Mouse (Mus musculus): ENCODE measurements around the gene Pex11g. TPM values are rescaled to one million over a fixed set of nuclear protein-coding genes. Genes with fewer than 3 reads are reported as not detected.

The Pex11g gene
- polyA plus RNA-seq, 1 experiment: 2.6 TPM

DNA sequence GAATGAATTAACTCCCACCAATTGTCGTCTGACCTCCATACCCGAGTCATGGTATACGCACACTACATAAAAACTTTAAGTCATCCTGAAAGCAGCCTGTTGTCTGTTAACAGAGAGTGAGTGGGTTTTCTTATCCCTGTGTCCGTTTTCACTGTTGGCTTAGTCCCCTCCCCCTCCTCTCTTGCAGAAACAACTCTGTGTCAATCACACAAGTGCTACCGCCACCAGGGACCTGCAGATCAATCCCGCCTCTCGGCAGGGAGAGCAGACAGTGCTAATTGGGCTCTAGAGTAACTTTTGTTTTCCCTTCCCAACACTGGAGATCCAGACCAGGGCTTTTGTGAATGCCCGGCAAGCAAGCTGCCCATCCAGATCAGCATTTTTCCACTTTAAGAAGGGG lies 50.0 kb downstream of the Pex11g start:
- no peak overlapping the region for H3K27ac ChIP-seq (ENCODE audit: insufficient read depth, low read length)
- H3K4me1 ChIP-seq (ENCODE audit: control insufficient read depth, insufficient read depth, insufficient read length): no peaks in the 10 kb centered on the region
- H3K4me3 ChIP-seq (ENCODE audit: extremely low read depth, insufficient read depth, insufficient read length): no peak overlapping the region
- WGBS: 75% methylated on average over 8 of the region's 8 CpGs
- DNase-seq (ENCODE audit: low read depth in 1 of 2, low spot score in 2 of 2): no peak
- H3K27me3 ChIP-seq (ENCODE audit: control insufficient read depth, insufficient read depth, low read length): no peaks in the 10 kb centered on the region
- peaks cover 39% of the 10 kb centered on the region for H3K36me3 ChIP-seq (ENCODE audit: control insufficient read depth, insufficient read depth, low read length)
- TF ChIP-seq CTCF (IDR thresholded peaks at IDR 0.05; ENCODE audit: extremely low read depth, insufficient read depth, insufficient read length, insufficient replicate concordance) (no peak), POLR2A (IDR thresholded peaks at IDR 0.05; ENCODE audit: low read depth, low read length) (no peak)

DNA sequence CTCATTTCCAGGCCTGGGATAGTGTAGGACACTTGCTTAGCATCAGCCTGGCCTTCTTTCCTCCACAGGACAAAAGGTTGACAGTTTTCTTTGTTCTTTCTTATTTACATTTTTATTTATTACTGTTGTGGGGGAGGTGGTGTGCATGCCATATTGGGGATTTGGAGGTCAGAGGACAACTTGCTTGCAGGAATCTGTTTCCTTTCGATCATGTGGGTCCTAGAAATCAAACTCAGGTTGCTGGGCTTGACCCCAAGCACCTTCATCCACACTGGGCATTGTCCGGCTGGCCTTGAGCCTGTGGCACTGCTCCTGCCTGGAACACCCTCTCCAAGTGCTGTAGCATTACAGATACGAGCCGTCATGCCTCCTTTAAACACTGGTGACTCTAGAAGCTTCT lies 50.6 kb downstream of the Pex11g start:
- 93% methylated on average over 4 of the region's 4 CpGs for WGBS
- TF ChIP-seq CTCF (IDR thresholded peaks at IDR 0.05; ENCODE audit: extremely low read depth, insufficient read depth, insufficient read length, insufficient replicate concordance) (no peak), POLR2A (IDR thresholded peaks at IDR 0.05; ENCODE audit: low read depth, low read length) (no peak)
- Histone ChIP-seq H3K27me3 (ENCODE audit: control insufficient read depth, insufficient read depth, low read length) (no peaks in the 10 kb centered on the region), H3K27ac (ENCODE audit: insufficient read depth, low read length) (no peak overlapping the region), H3K36me3 (ENCODE audit: control insufficient read depth, insufficient read depth, low read length) (peaks cover 43% of the 10 kb centered on the region), H3K4me1 (ENCODE audit: control insufficient read depth, insufficient read depth, insufficient read length) (no peaks in the 10 kb centered on the region), H3K4me3 (ENCODE audit: extremely low read depth, insufficient read depth, insufficient read length) (no peak overlapping the region)
- DNase-seq (ENCODE audit: low read depth in 1 of 2, low spot score in 2 of 2): no peak

DNA sequence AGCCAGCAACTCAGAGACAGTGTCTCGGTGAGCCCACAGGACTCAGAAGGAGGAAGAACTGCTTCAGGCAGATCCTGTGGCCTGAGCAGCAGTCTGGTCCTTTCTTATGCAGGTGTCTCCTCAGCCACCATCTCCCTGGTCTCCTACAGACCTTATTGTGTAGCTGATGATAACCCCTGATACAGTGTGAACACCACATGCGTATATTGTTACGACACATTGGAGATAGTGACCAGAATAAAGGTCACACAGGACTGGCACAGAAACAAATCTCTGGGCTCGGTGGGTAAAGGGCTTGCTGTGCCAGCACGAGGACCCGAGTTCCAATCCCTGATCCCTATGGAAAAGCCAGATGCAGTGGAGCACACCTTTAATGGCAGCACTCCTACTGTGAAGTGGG lies 51.8 kb downstream of the Pex11g start:
- WGBS: 93% methylated on average over 6 of the region's 6 CpGs
- Histone ChIP-seq H3K4me3 (ENCODE audit: extremely low read depth, insufficient read depth, insufficient read length) (no peak overlapping the region), H3K27ac (ENCODE audit: insufficient read depth, low read length) (no peak overlapping the region), H3K36me3 (ENCODE audit: control insufficient read depth, insufficient read depth, low read length) (peaks cover 46% of the 10 kb centered on the region), H3K4me1 (ENCODE audit: control insufficient read depth, insufficient read depth, insufficient read length) (no peaks in the 10 kb centered on the region), H3K27me3 (ENCODE audit: control insufficient read depth, insufficient read depth, low read length) (no peaks in the 10 kb centered on the region)
- no peak for DNase-seq (ENCODE audit: low read depth in 1 of 2, low spot score in 2 of 2)
- TF ChIP-seq CTCF (IDR thresholded peaks at IDR 0.05; ENCODE audit: extremely low read depth, insufficient read depth, insufficient read length, insufficient replicate concordance) (no peak), POLR2A (IDR thresholded peaks at IDR 0.05; ENCODE audit: low read depth, low read length) (no peak)

DNA sequence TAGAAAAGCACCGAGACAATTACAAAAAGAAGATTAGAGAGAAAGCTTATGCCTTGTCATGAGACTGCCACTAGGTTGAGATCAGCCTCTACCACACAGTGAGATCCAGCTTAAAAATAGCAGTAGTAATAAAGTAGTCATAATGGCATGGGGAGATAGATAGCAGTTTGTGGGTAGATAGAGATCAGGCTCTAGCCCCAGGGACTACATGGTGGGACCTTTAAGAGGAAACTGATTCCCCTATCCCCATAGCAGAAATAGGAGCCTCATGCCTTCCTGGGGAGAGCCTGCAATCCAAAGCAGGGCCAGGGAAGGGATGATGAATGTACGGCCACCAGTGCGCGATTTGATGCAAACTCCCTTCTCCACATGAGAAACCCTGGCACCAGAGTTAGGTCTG lies 52.2 kb downstream of the Pex11g start:
- DNase-seq (ENCODE audit: low read depth in 1 of 2, low spot score in 2 of 2): no peak
- WGBS: 96% methylated on average over 4 of the region's 4 CpGs
- no peaks in the 10 kb centered on the region for H3K27me3 ChIP-seq (ENCODE audit: control insufficient read depth, insufficient read depth, low read length)
- H3K36me3 ChIP-seq (ENCODE audit: control insufficient read depth, insufficient read depth, low read length): peaks cover 48% of the 10 kb centered on the region
- H3K27ac ChIP-seq (ENCODE audit: insufficient read depth, low read length): no peak overlapping the region
- H3K4me3 ChIP-seq (ENCODE audit: extremely low read depth, insufficient read depth, insufficient read length): no peak overlapping the region
- TF ChIP-seq POLR2A (IDR thresholded peaks at IDR 0.05; ENCODE audit: low read depth, low read length) (no peak), CTCF (IDR thresholded peaks at IDR 0.05; ENCODE audit: extremely low read depth, insufficient read depth, insufficient read length, insufficient replicate concordance) (no peak)
- no peaks in the 10 kb centered on the region for H3K4me1 ChIP-seq (ENCODE audit: control insufficient read depth, insufficient read depth, insufficient read length)

DNA sequence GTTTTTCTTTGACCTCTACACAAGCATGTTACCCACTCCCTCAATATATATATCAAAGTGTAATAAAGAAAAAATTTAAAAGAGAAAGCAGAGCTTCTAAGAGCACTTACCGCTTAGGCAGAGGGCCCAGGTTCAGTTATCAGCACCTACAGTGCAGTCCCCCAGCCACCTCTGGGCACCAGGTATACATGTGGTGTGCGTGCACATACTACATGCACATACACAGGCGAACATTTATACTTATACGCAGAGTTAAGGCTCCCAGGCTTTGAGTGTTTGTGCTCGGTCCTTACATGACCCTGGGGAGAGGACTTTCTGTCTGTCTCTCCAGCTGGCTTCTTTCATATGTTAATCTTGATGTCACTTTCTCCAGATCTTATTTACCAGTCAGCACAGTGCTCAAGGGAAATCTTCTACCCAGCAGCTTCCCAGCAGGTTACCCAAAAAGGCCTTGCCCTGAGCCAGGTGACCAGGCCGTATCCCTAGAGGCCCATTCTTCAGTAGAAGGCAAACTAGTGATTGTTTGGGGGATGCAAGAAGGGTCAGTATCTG lies 52.8 kb downstream of the Pex11g start:
- Histone ChIP-seq H3K4me1 (ENCODE audit: control insufficient read depth, insufficient read depth, insufficient read length) (no peaks in the 10 kb centered on the region), H3K27me3 (ENCODE audit: control insufficient read depth, insufficient read depth, low read length) (no peaks in the 10 kb centered on the region), H3K27ac (ENCODE audit: insufficient read depth, low read length) (no peak overlapping the region), H3K4me3 (ENCODE audit: extremely low read depth, insufficient read depth, insufficient read length) (no peak overlapping the region), H3K36me3 (ENCODE audit: control insufficient read depth, insufficient read depth, low read length) (peaks cover 48% of the 10 kb centered on the region)
- TF ChIP-seq POLR2A (IDR thresholded peaks at IDR 0.05; ENCODE audit: low read depth, low read length) (no peak), CTCF (IDR thresholded peaks at IDR 0.05; ENCODE audit: extremely low read depth, insufficient read depth, insufficient read length, insufficient replicate concordance) (no peak)
- no peak for DNase-seq (ENCODE audit: low read depth in 1 of 2, low spot score in 2 of 2)
- WGBS: 87% methylated on average over 6 of the region's 6 CpGs

DNA sequence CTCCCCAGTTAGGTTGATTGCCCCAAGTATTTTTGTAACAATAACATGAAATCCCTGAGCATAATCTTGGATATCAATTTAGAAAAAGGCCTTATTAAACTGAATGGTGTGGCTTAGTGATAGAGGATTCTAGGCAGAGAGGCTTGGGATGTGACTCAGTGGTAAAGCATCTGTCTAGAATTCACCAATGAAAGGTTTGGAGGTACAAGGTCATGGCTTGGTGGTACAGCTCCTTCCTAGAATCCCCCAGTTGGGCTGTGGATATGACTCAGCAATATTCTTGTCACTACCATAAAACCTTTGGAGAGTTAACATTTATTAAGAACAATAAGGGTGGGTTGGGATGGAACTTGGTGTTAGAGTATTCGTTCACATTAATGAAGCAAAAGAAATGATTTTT lies 54.7 kb downstream of the Pex11g start:
- H3K36me3 ChIP-seq (ENCODE audit: control insufficient read depth, insufficient read depth, low read length): peaks cover 46% of the 10 kb centered on the region

DNA sequence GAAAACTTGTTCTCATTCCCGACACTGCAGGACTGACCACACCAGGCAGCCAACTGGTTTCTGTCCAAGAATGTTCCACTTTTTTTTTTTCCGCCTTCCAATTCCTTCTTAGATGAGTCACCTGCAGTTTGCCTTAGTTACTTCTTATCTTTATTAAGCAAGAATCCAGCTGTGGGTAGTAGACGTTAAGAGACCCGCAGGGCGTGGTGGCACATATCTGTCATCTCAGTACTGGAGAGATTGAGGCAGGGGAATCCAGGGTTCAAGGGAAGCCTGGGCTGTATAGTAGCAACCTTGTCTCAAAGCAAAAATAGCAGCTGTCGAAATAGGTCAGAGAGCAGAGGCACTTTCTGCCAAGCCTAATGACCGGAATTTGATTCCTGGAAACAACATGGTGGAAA lies 55.6 kb downstream of the Pex11g start:
- TF ChIP-seq CTCF (IDR thresholded peaks at IDR 0.05; ENCODE audit: extremely low read depth, insufficient read depth, insufficient read length, insufficient replicate concordance): no peak
- 78% methylated on average over 7 of the region's 7 CpGs for WGBS
- H3K4me3 ChIP-seq (ENCODE audit: extremely low read depth, insufficient read depth, insufficient read length): no peak overlapping the region
- peaks cover 42% of the 10 kb centered on the region for H3K36me3 ChIP-seq (ENCODE audit: control insufficient read depth, insufficient read depth, low read length)
- DNase-seq (ENCODE audit: low read depth in 1 of 2, low spot score in 2 of 2): no peak
- no peaks in the 10 kb centered on the region for H3K4me1 ChIP-seq (ENCODE audit: control insufficient read depth, insufficient read depth, insufficient read length)
- H3K27me3 ChIP-seq (ENCODE audit: control insufficient read depth, insufficient read depth, low read length): no peaks in the 10 kb centered on the region
- H3K27ac ChIP-seq (ENCODE audit: insufficient read depth, low read length): no peak overlapping the region

More for the DNA sequence above, 54.7 kb downstream of the Pex11g start:
- H3K4me1 ChIP-seq (ENCODE audit: control insufficient read depth, insufficient read depth, insufficient read length): no peaks in the 10 kb centered on the region
- no peak overlapping the region for H3K27ac ChIP-seq (ENCODE audit: insufficient read depth, low read length)
- H3K4me3 ChIP-seq (ENCODE audit: extremely low read depth, insufficient read depth, insufficient read length): no peak overlapping the region
- DNase-seq (ENCODE audit: low read depth in 1 of 2, low spot score in 2 of 2): no peak
- 93% methylated on average over 1 of the region's 1 CpGs for WGBS
- no peaks in the 10 kb centered on the region for H3K27me3 ChIP-seq (ENCODE audit: control insufficient read depth, insufficient read depth, low read length)
- no peak for TF ChIP-seq POLR2A (IDR thresholded peaks at IDR 0.05; ENCODE audit: low read depth, low read length)
- TF ChIP-seq CTCF (IDR thresholded peaks at IDR 0.05; ENCODE audit: extremely low read depth, insufficient read depth, insufficient read length, insufficient replicate concordance): no peak

Measured in spleen, adult 2 months (tissue).